Mouse (Mus musculus): ENCODE data around the gene Stx8.

DNA sequence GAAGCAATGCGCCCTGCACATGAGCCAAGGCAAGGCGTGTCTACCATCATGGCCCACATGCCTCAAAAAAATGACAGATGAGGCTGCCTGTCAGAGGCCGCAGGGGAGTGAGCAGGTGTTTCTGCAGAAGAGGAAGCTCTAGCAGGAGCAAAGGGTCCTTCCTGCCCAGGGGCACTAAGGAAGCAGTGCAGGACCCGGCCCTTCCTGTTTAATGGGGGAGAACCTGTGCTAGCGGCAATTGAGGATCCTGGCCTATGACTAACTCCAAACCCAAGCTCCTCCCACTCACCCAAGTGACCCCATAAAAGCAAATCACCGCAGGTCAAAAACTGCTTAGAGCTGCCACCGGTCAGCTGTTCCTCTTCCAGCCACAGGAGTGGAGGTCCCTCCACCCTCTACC, 287.5 kb downstream of the Stx8 start:
- no peak for TF ChIP-seq CTCF (IDR thresholded peaks at IDR 0.05; ENCODE audit: control insufficient read depth, insufficient read depth, low read length)
- no peak for TF ChIP-seq POLR2A (IDR thresholded peaks at IDR 0.05; ENCODE audit: borderline replicate concordance, control insufficient read depth, low read depth, low read length)

Measured in bone marrow, adult 2 months (tissue).